ENCODE assay signal across 18 mouse cellular contexts in the genomic region with DNA sequence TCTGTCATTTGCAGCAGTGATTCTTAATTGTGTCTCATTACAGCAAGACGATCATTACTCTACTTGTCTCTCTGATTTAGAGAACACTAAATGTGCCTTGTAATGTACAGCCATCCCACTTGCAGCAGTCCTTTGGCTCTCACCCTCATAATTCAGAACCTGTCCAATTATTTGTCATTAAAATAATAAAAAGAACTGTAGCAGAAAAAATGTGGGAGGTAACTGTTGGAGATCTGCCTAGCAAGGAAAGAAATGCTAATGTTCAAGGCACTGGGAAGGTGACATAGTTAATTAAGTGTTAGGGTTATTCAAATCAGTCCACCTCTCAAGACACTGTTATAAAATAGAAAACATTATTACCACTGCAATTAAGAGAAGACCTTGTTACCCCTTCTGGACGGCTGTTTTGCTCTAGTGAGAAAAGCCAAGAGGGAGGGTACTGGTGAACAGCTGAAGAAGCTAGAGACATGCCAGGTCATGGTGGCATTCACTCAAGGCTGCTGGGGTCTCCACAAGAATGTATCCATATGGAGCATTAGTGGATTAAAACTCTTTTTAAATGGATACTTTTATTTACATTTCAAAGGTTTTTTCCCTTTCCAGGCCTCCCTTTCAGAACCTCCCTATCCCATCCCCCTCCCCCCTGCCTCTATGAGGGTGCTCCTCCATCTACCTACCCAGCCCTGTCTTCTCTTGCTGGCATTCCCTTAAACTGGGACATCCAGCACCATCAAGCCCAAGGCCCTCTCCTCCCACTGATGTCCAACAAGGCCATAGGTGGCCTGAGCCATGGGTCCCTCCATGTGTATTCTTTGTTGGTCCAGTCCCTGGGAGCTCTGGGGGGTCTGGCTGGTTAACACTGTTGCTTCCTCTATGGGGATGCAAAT.
DNase-seq lines count a peak whose midpoint lies in the region; ATAC-seq lines count a peak whose summit lies in the region.
"Had no signal": no experiment of that assay in that cellular context is flagged by ENCODE, and none has a peak within 500 bp of the region (broad histone marks: within the 10 kb centered on the region; RNA-seq: fewer than 3 reads in every experiment).

No protein-coding gene starts in this region.

- no peaks in the 10 kb centered on the region for H3K27me3 ChIP-seq in hindbrain, embryonic 11.5 days (ENCODE audit: control insufficient read depth, insufficient read depth, low read length)
- no peaks in the 10 kb centered on the region for H3K27me3 ChIP-seq in hindbrain, embryonic 10.5 days (ENCODE audit: insufficient read depth, poor library complexity, severe bottlenecking)
- H3K27me3 ChIP-seq in midbrain, embryonic 14.5 days (ENCODE audit: control insufficient read depth, insufficient read depth, low read length) = no peaks in the 10 kb centered on the region
- no peaks in the 10 kb centered on the region for H3K27me3 ChIP-seq in midbrain, embryonic 16.5 days (ENCODE audit: control insufficient read depth, insufficient read depth, low read depth, low read length)
- no peaks in the 10 kb centered on the region for H3K27me3 ChIP-seq in hindbrain, embryonic 16.5 days (replicated peaks; ENCODE audit: control insufficient read depth, insufficient read depth, low read length)
- no peaks in the 10 kb centered on the region for H3K27me3 ChIP-seq in heart, embryonic 12.5 days (replicated peaks)
- H3K27me3 ChIP-seq: CH12.LX; embryonic facial prominence, embryonic 13.5 days; liver, embryonic 12.5 days; stomach, embryonic 15.5 days had no signal

- H3K27ac ChIP-seq in hindbrain, embryonic 11.5 days (ENCODE audit: low read depth, low read length) = no peak overlapping the region
- no peak overlapping the region for H3K27ac ChIP-seq in hindbrain, embryonic 10.5 days
- H3K27ac ChIP-seq in midbrain, embryonic 14.5 days (replicated peaks; ENCODE audit: low read depth, low read length) = no peak overlapping the region
- H3K27ac ChIP-seq in midbrain, embryonic 16.5 days (ENCODE audit: low read length) = no peak overlapping the region
- no peak overlapping the region for H3K27ac ChIP-seq in hindbrain, embryonic 16.5 days (ENCODE audit: low read depth, low read length)
- no peak overlapping the region for H3K27ac ChIP-seq in heart, embryonic 12.5 days (ENCODE audit: poor library complexity, severe bottlenecking)
- H3K27ac ChIP-seq: embryonic facial prominence, embryonic 13.5 days; heart, adult 2 months; liver, embryonic 12.5 days; stomach, embryonic 15.5 days had no signal

- no peaks in the 10 kb centered on the region for H3K9me3 ChIP-seq in hindbrain, embryonic 11.5 days (ENCODE audit: control insufficient read depth, low read length)
- H3K9me3 ChIP-seq in hindbrain, embryonic 10.5 days = no peaks in the 10 kb centered on the region
- H3K9me3 ChIP-seq in midbrain, embryonic 14.5 days (ENCODE audit: control insufficient read depth, low read length) = no peaks in the 10 kb centered on the region
- no peaks in the 10 kb centered on the region for H3K9me3 ChIP-seq in midbrain, embryonic 16.5 days (replicated peaks; ENCODE audit: control insufficient read depth, low read length, poor library complexity, severe bottlenecking)
- no peaks in the 10 kb centered on the region for H3K9me3 ChIP-seq in hindbrain, embryonic 16.5 days (ENCODE audit: control insufficient read depth, low read length)
- H3K9me3 ChIP-seq in heart, embryonic 12.5 days (replicated peaks) = peaks cover 9% of the 10 kb centered on the region; the same call in 1 of the 2 replicates
- H3K9me3 ChIP-seq: embryonic facial prominence, embryonic 13.5 days; liver, embryonic 12.5 days; stomach, embryonic 15.5 days had no signal

- no peak for DNase-seq in hindbrain, embryonic 11.5 days (ENCODE audit: low spot score)
- no peak for DNase-seq in hindbrain, embryonic 10.5 days (ENCODE audit: low spot score)
- DNase-seq in midbrain, embryonic 14.5 days = no peak
- no peak for DNase-seq in c-Kit-positive CD71-positive TER-119-positive erythroid progenitor cells, embryonic 14.5 days (ENCODE audit: low spot score)
- DNase-seq: cerebellum, adult 18-20 months; gastrocnemius, postnatal 10 days; heart, adult 2 months; kidney, postnatal 36 days had no signal

- no peak overlapping the region for H3K4me3 ChIP-seq in hindbrain, embryonic 11.5 days (ENCODE audit: low read depth, low read length)
- no peak overlapping the region for H3K4me3 ChIP-seq in hindbrain, embryonic 10.5 days
- H3K4me3 ChIP-seq in midbrain, embryonic 14.5 days (replicated peaks; ENCODE audit: low read depth, low read length) = no peak overlapping the region
- H3K4me3 ChIP-seq in midbrain, embryonic 16.5 days (ENCODE audit: low read depth, low read length) = no peak overlapping the region
- H3K4me3 ChIP-seq in hindbrain, embryonic 16.5 days (ENCODE audit: low read length) = no peak overlapping the region
- no peak overlapping the region for H3K4me3 ChIP-seq in heart, embryonic 12.5 days
- H3K4me3 ChIP-seq: embryonic facial prominence, embryonic 13.5 days; heart, adult 2 months; liver, embryonic 12.5 days; myocyte; stomach, embryonic 15.5 days had no signal

- ATAC-seq in hindbrain, embryonic 11.5 days (ENCODE audit: low FRiP score) = peak; percentile 51
- 0 out of 2 replicates have a peak, but pooled peaks have one; percentile 31 for ATAC-seq in midbrain, embryonic 14.5 days (ENCODE audit: low FRiP score, low TSS enrichment)
- no peak for ATAC-seq in midbrain, embryonic 16.5 days
- peak; percentile 70 for ATAC-seq in hindbrain, embryonic 16.5 days
- no peak for ATAC-seq in activated CD4-positive, CD25-positive, alpha-beta regulatory T cell, adult 4 months
- ATAC-seq in heart, embryonic 12.5 days (ENCODE audit: insufficient number of reproducible peaks, low FRiP score) = no peak
- ATAC-seq: inflammation-experienced regulatory T-cells, adult 6 months; liver, embryonic 12.5 days had no signal

- H3K36me3 ChIP-seq in hindbrain, embryonic 11.5 days (ENCODE audit: control insufficient read depth, insufficient read depth, low read length) = no peaks in the 10 kb centered on the region
- H3K36me3 ChIP-seq in hindbrain, embryonic 10.5 days = no peaks in the 10 kb centered on the region
- H3K36me3 ChIP-seq in midbrain, embryonic 14.5 days (ENCODE audit: control insufficient read depth, insufficient read depth, low read length) = no peaks in the 10 kb centered on the region
- H3K36me3 ChIP-seq in midbrain, embryonic 16.5 days (ENCODE audit: control insufficient read depth, insufficient read depth, low read length) = no peaks in the 10 kb centered on the region
- no peaks in the 10 kb centered on the region for H3K36me3 ChIP-seq in hindbrain, embryonic 16.5 days (ENCODE audit: control insufficient read depth, insufficient read depth, low read length)
- H3K36me3 ChIP-seq in heart, embryonic 12.5 days = no peaks in the 10 kb centered on the region
- H3K36me3 ChIP-seq: embryonic facial prominence, embryonic 13.5 days; liver, embryonic 12.5 days; stomach, embryonic 15.5 days had no signal

- no peak overlapping the region for H3K4me2 ChIP-seq in hindbrain, embryonic 11.5 days (replicated peaks; ENCODE audit: low read depth, low read length)
- no peak overlapping the region for H3K4me2 ChIP-seq in midbrain, embryonic 14.5 days (ENCODE audit: low read length)
- H3K4me2 ChIP-seq in midbrain, embryonic 16.5 days (ENCODE audit: low read length) = no peak overlapping the region
- no peak overlapping the region for H3K4me2 ChIP-seq in hindbrain, embryonic 16.5 days (ENCODE audit: low read length)
- H3K4me2 ChIP-seq in heart, embryonic 12.5 days = no peak overlapping the region
- H3K4me2 ChIP-seq: embryonic facial prominence, embryonic 13.5 days; liver, embryonic 12.5 days; stomach, embryonic 15.5 days had no signal

- H3K4me1 ChIP-seq in hindbrain, embryonic 11.5 days (replicated peaks; ENCODE audit: control insufficient read depth, insufficient read depth, low read length) = no peaks in the 10 kb centered on the region
- no peaks in the 10 kb centered on the region for H3K4me1 ChIP-seq in hindbrain, embryonic 10.5 days (replicated peaks)
- H3K4me1 ChIP-seq in midbrain, embryonic 14.5 days (ENCODE audit: control insufficient read depth, insufficient read depth, low read length) = no peaks in the 10 kb centered on the region
- no peaks in the 10 kb centered on the region for H3K4me1 ChIP-seq in midbrain, embryonic 16.5 days (ENCODE audit: control insufficient read depth, insufficient read depth, low read length)
- H3K4me1 ChIP-seq in hindbrain, embryonic 16.5 days (ENCODE audit: control insufficient read depth, insufficient read depth, low read depth, low read length) = no peaks in the 10 kb centered on the region
- H3K4me1 ChIP-seq in heart, embryonic 12.5 days (replicated peaks) = no peaks in the 10 kb centered on the region
- H3K4me1 ChIP-seq: embryonic facial prominence, embryonic 13.5 days; liver, embryonic 12.5 days; stomach, embryonic 15.5 days had no signal

- no peak overlapping the region for H3K9ac ChIP-seq in hindbrain, embryonic 11.5 days (ENCODE audit: low read depth, low read length)
- H3K9ac ChIP-seq in midbrain, embryonic 14.5 days (replicated peaks; ENCODE audit: low read length) = no peak overlapping the region
- H3K9ac ChIP-seq in midbrain, embryonic 16.5 days (ENCODE audit: low read depth, low read length) = no peak overlapping the region
- no peak overlapping the region for H3K9ac ChIP-seq in hindbrain, embryonic 16.5 days (ENCODE audit: low read depth, low read length)
- no peak overlapping the region for H3K9ac ChIP-seq in heart, embryonic 12.5 days
- H3K9ac ChIP-seq: embryonic facial prominence, embryonic 13.5 days; liver, embryonic 12.5 days; stomach, embryonic 15.5 days had no signal

- WGBS in hindbrain, embryonic 11.5 days = 82% methylated on average over 2 of the region's 2 CpGs
- WGBS in hindbrain, embryonic 10.5 days = 80% methylated on average over 2 of the region's 2 CpGs
- WGBS in midbrain, embryonic 14.5 days = 68% methylated on average over 2 of the region's 2 CpGs
- WGBS in midbrain, embryonic 16.5 days = 55% methylated on average over 2 of the region's 2 CpGs
- 51% methylated on average over 2 of the region's 2 CpGs for WGBS in hindbrain, embryonic 16.5 days
- WGBS in heart, embryonic 12.5 days = 81% methylated on average over 2 of the region's 2 CpGs

Comparison
In these comparisons a context has a peak if more than half of its experiments do, and no peak if none do; other contexts are left out.
1. ATAC-seq: peak in hindbrain, embryonic 11.5 days (single experiment), midbrain, embryonic 14.5 days (single experiment) and hindbrain, embryonic 16.5 days (single experiment); none in midbrain, embryonic 16.5 days (single experiment), activated CD4-positive, CD25-positive, alpha-beta regulatory T cell, adult 4 months (single experiment) and heart, embryonic 12.5 days (single experiment).